Mouse (Mus musculus) neural tube, embryonic 15.5 days (tissue): ENCODE data around the gene Cercam. TPM values are rescaled to one million over a fixed set of nuclear protein-coding genes. Genes with fewer than 3 reads are reported as not detected.

Experiments used
- ATAC-seq: fragments of 200-750 bp; cut with Nextera tagmentation; 2 replicates; pipeline ENCODE4 v1.8.0; 2017; ENCODE audit warnings: mild to moderate bottlenecking, moderate TSS enrichment, moderate library complexity; ENCODE audit not compliant: low FRiP score
- H3K27ac ChIP-seq: fragments of 300-500 bp; sonication (generic); replicated peaks from 2 replicates; pipeline ENCODE4 v1.5.1; 2015; ENCODE audit warnings: mild to moderate bottlenecking, inconsistent platforms
- H3K27me3 ChIP-seq: fragments of 300-500 bp; sonication (generic); replicated peaks from 2 replicates; pipeline ENCODE4 v1.6.1; 2015; ENCODE audit warnings: inconsistent platforms
- H3K36me3 ChIP-seq: fragments of 300-500 bp; sonication (generic); 2 replicates; pipeline ENCODE4 v1.6.1; 2015; ENCODE audit warnings: inconsistent platforms
- H3K4me1 ChIP-seq: fragments of 300-500 bp; sonication (generic); 2 replicates; pipeline ENCODE4 v1.6.1; 2015; ENCODE audit warnings: inconsistent platforms
- H3K4me2 ChIP-seq: fragments of 300-500 bp; sonication (generic); 2 replicates; pipeline ENCODE4 v1.6.1; 2015; ENCODE audit warnings: inconsistent platforms, mild to moderate bottlenecking, moderate library complexity
- H3K4me3 ChIP-seq: fragments of 300-500 bp; sonication (generic); replicated peaks from 2 replicates; pipeline ENCODE4 v1.5.1; 2015; ENCODE audit warnings: mild to moderate bottlenecking, inconsistent platforms
- H3K9ac ChIP-seq: fragments of 300-500 bp; sonication (generic); replicated peaks from 2 replicates; pipeline ENCODE4 v1.6.1; 2015; ENCODE audit warnings: mild to moderate bottlenecking, inconsistent platforms
- H3K9me3 ChIP-seq: fragments of 300-500 bp; sonication (generic); replicated peaks from 2 replicates; pipeline ENCODE4 v1.6.1; 2016; ENCODE audit warnings: inconsistent platforms
- WGBS: fragments of 180-500 bp; shearing (Covaris S2); methylation state at CpG from one replicate; pipeline ENCODE4 v1.1.7; 2015; ENCODE audit warnings: mixed read lengths; 5-methylcytosine and 5-hydroxymethylcytosine counted together
- polyA plus RNA-seq: library from polyadenylated mRNA; unstranded; fragments of >200 nt; fragmentation: Nextera tagmentation; extraction: Ambion mirVana; gene quantifications from 2 replicates; pipeline ENCODE4 v1.2.1, GENCODE M21; 2015

Gene Cercam
- polyA plus RNA-seq: 25.8 and 27.4 TPM in 2 replicates

- H3K9ac ChIP-seq: peak within 1 kb of the TSS; percentile 52
- no peaks in the 10 kb centered on the region; the same call in 1 of the 2 replicates for H3K36me3 ChIP-seq
- H3K4me3 ChIP-seq: peak within 1 kb of the TSS; percentile 52
- peaks cover 23% of the 10 kb centered on the region for H3K4me1 ChIP-seq
- H3K4me2 ChIP-seq: peak within 1 kb of the TSS; percentile 84
- WGBS: under 1% methylated on average over 44 of the region's 44 CpGs
- H3K9me3 ChIP-seq: no peaks in the 10 kb centered on the region
- no peaks in the 10 kb centered on the region for H3K27me3 ChIP-seq
- peak within 1 kb of the TSS; percentile 88 for H3K27ac ChIP-seq
- peak; percentile 92 for ATAC-seq
Measured at GRCm38 (mm10) chr2:29868949-29869645, at the start of gene Cercam. Gene Cercam (plus strand): TSS chr2:29869164.

- 13% methylated on average over 2 of the region's 2 CpGs for WGBS
- H3K36me3 ChIP-seq: peaks cover 27% of the 10 kb centered on the region
- H3K4me2 ChIP-seq: peak overlapping the region; percentile 76
- no peak overlapping the region; the same call in 1 of the 2 replicates for H3K9ac ChIP-seq
- peaks cover 25% of the 10 kb centered on the region for H3K4me1 ChIP-seq
- ATAC-seq: no peak
- H3K9me3 ChIP-seq: no peaks in the 10 kb centered on the region
- no peaks in the 10 kb centered on the region for H3K27me3 ChIP-seq
- H3K4me3 ChIP-seq: peak overlapping the region; percentile 45
- H3K27ac ChIP-seq: peak overlapping the region; percentile 93
Measured at GRCm38 (mm10) chr2:29819363-29819762, 49.6 kb upstream of the Cercam start.

- Histone ChIP-seq H3K4me3 (peak within 1 kb of the TSS; percentile 45), H3K4me2 (peak within 1 kb of the TSS; percentile 76), H3K4me1 (peaks cover 25% of the 10 kb centered on the region), H3K36me3 (peaks cover 19% of the 10 kb centered on the region), H3K9me3 (no peaks in the 10 kb centered on the region), H3K27me3 (no peaks in the 10 kb centered on the region), H3K27ac (peak within 1 kb of the TSS; percentile 93), H3K9ac (peak within 1 kb of the TSS; percentile 64)
- peak; percentile 77 for ATAC-seq
- WGBS: under 1% methylated on average over 34 of the region's 35 CpGs
Measured at GRCm38 (mm10) chr2:29820025-29820817, 48.7 kb upstream of the Cercam start, which contains the start of gene Urm1. Gene Urm1 (plus strand): TSS chr2:29820075.

GRCm38 (mm10) chr2:29826318-29826925 lies 42.5 kb upstream of the Cercam start:
- 7% methylated on average over 11 of the region's 11 CpGs for WGBS
- Histone ChIP-seq H3K4me2 (peak overlapping the region; percentile 67), H3K36me3 (0 out of 2 replicates have a peak, but pooled peaks cover 3% of the 10 kb centered on the region), H3K9ac (peak overlapping the region; percentile 81), H3K4me3 (peak overlapping the region; percentile 78), H3K27ac (peak overlapping the region; percentile 96), H3K4me1 (peaks cover 19% of the 10 kb centered on the region), H3K9me3 (no peaks in the 10 kb centered on the region), H3K27me3 (no peaks in the 10 kb centered on the region)
- ATAC-seq: peak; percentile 60

GRCm38 (mm10) chr2:29826926-29827708 lies 41.8 kb upstream of the Cercam start:
- peak overlapping the region; percentile 96 for H3K27ac ChIP-seq
- under 1% methylated on average over 47 of the region's 48 CpGs for WGBS
- no peaks in the 10 kb centered on the region for H3K27me3 ChIP-seq
- H3K4me2 ChIP-seq: peak overlapping the region; percentile 88
- no peaks in the 10 kb centered on the region for H3K9me3 ChIP-seq
- peaks cover 19% of the 10 kb centered on the region for H3K4me1 ChIP-seq
- H3K9ac ChIP-seq: peak overlapping the region; percentile 81
- H3K36me3 ChIP-seq: 0 out of 2 replicates have a peak, but pooled peaks cover 3% of the 10 kb centered on the region
- ATAC-seq: peak; percentile 97
- peak overlapping the region; percentile 78 for H3K4me3 ChIP-seq

- Histone ChIP-seq H3K9ac (peak overlapping the region; percentile 73), H3K4me3 (peak overlapping the region; percentile 78), H3K4me2 (peak overlapping the region; percentile 88), H3K36me3 (peaks cover 5% of the 10 kb centered on the region; the same call in 1 of the 2 replicates), H3K27ac (peak overlapping the region; percentile 73), H3K27me3 (no peaks in the 10 kb centered on the region), H3K9me3 (no peaks in the 10 kb centered on the region), H3K4me1 (peaks cover 19% of the 10 kb centered on the region)
- ATAC-seq: no peak
- WGBS: 6% methylated on average over 12 of the region's 12 CpGs
Measured at GRCm38 (mm10) chr2:29827709-29828024, 41.3 kb upstream of the Cercam start.

GRCm38 (mm10) chr2:29831106-29831505 lies 37.9 kb upstream of the Cercam start:
- WGBS: 91% methylated on average over 4 of the region's 4 CpGs
- no peak for ATAC-seq
- H3K27me3 ChIP-seq: no peaks in the 10 kb centered on the region

GRCm38 (mm10) chr2:29833796-29834195 lies 35.2 kb upstream of the Cercam start:
- no peak overlapping the region for H3K4me3 ChIP-seq
- H3K27ac ChIP-seq: no peak overlapping the region
- WGBS: 94% methylated on average over 5 of the region's 5 CpGs
- no peaks in the 10 kb centered on the region for H3K9me3 ChIP-seq
- ATAC-seq: no peak
- peaks cover 5% of the 10 kb centered on the region; the same call in 1 of the 2 replicates for H3K4me1 ChIP-seq
- no peak overlapping the region for H3K9ac ChIP-seq
- peaks cover 18% of the 10 kb centered on the region; the same call in 1 of the 2 replicates for H3K36me3 ChIP-seq
- no peaks in the 10 kb centered on the region for H3K27me3 ChIP-seq
- H3K4me2 ChIP-seq: no peak overlapping the region

More at GRCm38 (mm10) chr2:29831106-29831505, 37.9 kb upstream of the Cercam start:
- H3K9ac ChIP-seq: no peak overlapping the region
- no peak overlapping the region for H3K4me2 ChIP-seq
- no peaks in the 10 kb centered on the region for H3K9me3 ChIP-seq
- no peak overlapping the region for H3K27ac ChIP-seq
- H3K4me3 ChIP-seq: no peak overlapping the region
- peaks cover 18% of the 10 kb centered on the region; the same call in 1 of the 2 replicates for H3K36me3 ChIP-seq
- H3K4me1 ChIP-seq: peaks cover 19% of the 10 kb centered on the region

- no peak for ATAC-seq
- Histone ChIP-seq H3K27me3 (no peaks in the 10 kb centered on the region), H3K27ac (peak overlapping the region; percentile 42), H3K9ac (no peak overlapping the region), H3K9me3 (no peaks in the 10 kb centered on the region), H3K36me3 (peaks cover 15% of the 10 kb centered on the region; the same call in 1 of the 2 replicates), H3K4me3 (no peak overlapping the region), H3K4me1 (peaks cover 19% of the 10 kb centered on the region), H3K4me2 (no peak overlapping the region)
- WGBS: 6% methylated on average over 2 of the region's 2 CpGs
Measured at GRCm38 (mm10) chr2:29835391-29835899, 33.5 kb upstream of the Cercam start.

- no peak overlapping the region for H3K4me3 ChIP-seq
- no peak overlapping the region for H3K4me2 ChIP-seq
- H3K36me3 ChIP-seq: peaks cover 28% of the 10 kb centered on the region
- no peaks in the 10 kb centered on the region for H3K9me3 ChIP-seq
- no peak overlapping the region for H3K9ac ChIP-seq
- ATAC-seq: no peak
- H3K27me3 ChIP-seq: no peaks in the 10 kb centered on the region
- H3K27ac ChIP-seq: 0 out of 2 replicates have a peak overlapping the region, but pooled peaks have one; percentile 20
- 7% methylated on average over 4 of the region's 4 CpGs for WGBS
- H3K4me1 ChIP-seq: peaks cover 38% of the 10 kb centered on the region
Measured at GRCm38 (mm10) chr2:29839460-29839859, 29.5 kb upstream of the Cercam start.
